Mouse (Mus musculus): Measurements from ENCODE around the gene Mau2. TPM values are rescaled to one million over a fixed set of nuclear protein-coding genes. Genes with fewer than 3 reads are reported as not detected.
"Not testable (repeated sequence)": the region's sequence is repeated elsewhere in the genome, so short reads cannot be mapped to it uniquely, and the experiment has no call there.

Gene Mau2
- polyA plus RNA-seq, 1 experiment from 2014 or later, result 69.4 TPM

DNA sequence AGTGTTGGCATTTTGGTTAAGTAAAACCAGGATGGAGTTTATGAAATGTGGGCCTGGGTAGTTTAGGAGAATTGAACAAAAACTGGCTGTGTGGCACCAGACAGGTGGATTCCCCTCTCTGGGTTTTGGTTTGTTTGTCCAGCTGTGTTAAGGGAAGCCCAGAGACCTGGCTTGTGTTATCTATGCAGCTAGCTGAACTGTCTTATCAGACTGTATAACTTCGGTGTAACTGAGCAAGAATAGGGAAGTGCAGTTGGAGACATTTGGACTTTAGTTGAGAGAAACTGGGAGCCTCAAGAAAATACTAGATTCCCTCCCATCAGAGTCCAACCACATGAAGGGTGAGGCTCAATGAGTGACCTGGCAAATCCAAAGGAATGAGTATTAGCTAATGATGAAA is 31.1 kb upstream of the Mau2 start:
- Histone ChIP-seq H3K4me3 (replicated peaks; ENCODE audit: low read length) (no peak overlapping the region), H3K36me3 (replicated peaks; ENCODE audit: control insufficient read depth, insufficient read depth) (peaks cover 46% of the 10 kb centered on the region), H3K9me3 (ENCODE audit: control insufficient read depth, low read length) (no peaks in the 10 kb centered on the region), H3K4me1 (replicated peaks; ENCODE audit: control insufficient read depth, insufficient read depth, low read length) (no peaks in the 10 kb centered on the region), H3K27ac (no peak overlapping the region), H3K4me2 (replicated peaks) (no peak overlapping the region), H3K9ac (no peak overlapping the region), H3K27me3 (ENCODE audit: control insufficient read depth, insufficient read depth, low read length) (no peaks in the 10 kb centered on the region)
- ATAC-seq (ENCODE audit: low FRiP score), result no peak
- 81% methylated on average over 1 of the region's 1 CpGs for WGBS
- no peak for DNase-seq (ENCODE audit: low spot score)

DNA sequence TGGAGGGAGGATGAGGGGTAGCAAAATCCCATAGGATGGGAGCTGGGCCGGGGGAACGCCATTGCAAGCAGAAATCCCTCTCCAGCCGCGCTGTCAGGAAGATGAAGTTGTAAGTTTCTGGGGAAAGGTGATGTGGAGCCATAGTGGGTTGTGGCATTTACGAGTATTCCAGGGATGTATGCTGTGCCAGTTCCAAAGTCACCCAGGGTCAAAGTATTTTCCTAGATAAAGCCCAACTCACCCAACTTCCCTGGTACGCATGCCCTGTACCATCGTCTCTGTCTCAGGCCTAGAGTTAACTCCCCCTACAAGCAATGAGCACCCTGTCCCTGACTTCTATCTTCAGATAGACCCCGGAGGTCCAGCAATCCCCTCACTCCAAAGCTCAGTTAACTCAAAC is 30.6 kb upstream of the Mau2 start:
- Histone ChIP-seq H3K9me3 (ENCODE audit: control insufficient read depth, low read length) (no peaks in the 10 kb centered on the region), H3K27me3 (ENCODE audit: control insufficient read depth, insufficient read depth, low read length) (no peaks in the 10 kb centered on the region), H3K36me3 (replicated peaks; ENCODE audit: control insufficient read depth, insufficient read depth) (peaks cover 49% of the 10 kb centered on the region), H3K27ac (no peak overlapping the region), H3K4me1 (replicated peaks; ENCODE audit: control insufficient read depth, insufficient read depth, low read length) (no peaks in the 10 kb centered on the region), H3K9ac (no peak overlapping the region), H3K4me3 (replicated peaks; ENCODE audit: low read length) (no peak overlapping the region), H3K4me2 (replicated peaks) (0 out of 2 replicates have a peak overlapping the region, but pooled peaks have one; percentile 10)
- ATAC-seq (ENCODE audit: low FRiP score) (no peak), DNase-seq (ENCODE audit: low spot score) (no peak)
- WGBS, result 72% methylated on average over 8 of the region's 8 CpGs

DNA sequence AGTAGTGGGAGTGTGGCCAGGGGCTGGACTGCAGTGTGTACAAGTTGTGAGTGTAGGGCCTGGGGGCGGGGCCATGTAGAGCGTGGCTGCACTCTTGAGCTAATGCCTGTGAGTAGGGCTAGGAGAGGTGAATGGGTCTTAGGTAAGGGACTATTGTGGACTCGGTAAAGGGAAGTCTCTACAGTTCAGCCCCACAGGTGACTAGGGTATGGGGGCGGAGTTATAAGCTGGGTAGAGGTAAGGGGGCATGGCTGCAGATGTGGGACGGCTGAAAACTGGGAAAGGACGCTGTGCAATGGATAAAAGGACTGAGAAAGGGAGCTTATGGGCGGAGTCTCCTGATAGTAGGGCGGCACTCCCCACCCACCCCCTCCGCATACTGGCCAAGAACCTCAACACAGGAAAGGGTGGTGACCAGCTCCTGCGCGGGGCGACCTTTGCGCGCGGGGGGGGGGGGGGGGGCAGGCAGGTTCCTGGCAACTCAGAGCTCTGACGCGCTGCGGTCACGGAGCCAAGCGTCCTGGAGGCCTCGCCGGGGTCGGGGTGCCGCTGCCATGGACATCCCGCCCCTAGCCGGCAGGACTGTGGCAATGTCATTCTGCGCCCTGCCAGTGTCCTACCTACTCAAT is 30.0 kb upstream of the Mau2 start, which contains the start of gene Tm6sf2:
Gene Tm6sf2, plus strand, starts transcription at position 484 of the 629 bp plus-strand sequence.
- no peak within 1 kb of the TSS for H3K27ac ChIP-seq
- no peak within 1 kb of the TSS for H3K4me3 ChIP-seq (replicated peaks; ENCODE audit: low read length)
- H3K9ac ChIP-seq, result no peak within 1 kb of the TSS
- H3K9me3 ChIP-seq (ENCODE audit: control insufficient read depth, low read length), result no peaks in the 10 kb centered on the region
- 0 out of 2 replicates have a peak within 1 kb of the TSS, but pooled peaks have one; percentile 10 for H3K4me2 ChIP-seq (replicated peaks)
- no peaks in the 10 kb centered on the region for H3K27me3 ChIP-seq (ENCODE audit: control insufficient read depth, insufficient read depth, low read length)
- H3K36me3 ChIP-seq (replicated peaks; ENCODE audit: control insufficient read depth, insufficient read depth), result peaks cover 49% of the 10 kb centered on the region
- ATAC-seq (ENCODE audit: low FRiP score) (peak; percentile 56; the same call in 1 of the 2 replicates), DNase-seq (ENCODE audit: low spot score) (no peak)
- WGBS, result 16% methylated on average over 14 of the region's 27 CpGs
- H3K4me1 ChIP-seq (replicated peaks; ENCODE audit: control insufficient read depth, insufficient read depth, low read length), result no peaks in the 10 kb centered on the region

DNA sequence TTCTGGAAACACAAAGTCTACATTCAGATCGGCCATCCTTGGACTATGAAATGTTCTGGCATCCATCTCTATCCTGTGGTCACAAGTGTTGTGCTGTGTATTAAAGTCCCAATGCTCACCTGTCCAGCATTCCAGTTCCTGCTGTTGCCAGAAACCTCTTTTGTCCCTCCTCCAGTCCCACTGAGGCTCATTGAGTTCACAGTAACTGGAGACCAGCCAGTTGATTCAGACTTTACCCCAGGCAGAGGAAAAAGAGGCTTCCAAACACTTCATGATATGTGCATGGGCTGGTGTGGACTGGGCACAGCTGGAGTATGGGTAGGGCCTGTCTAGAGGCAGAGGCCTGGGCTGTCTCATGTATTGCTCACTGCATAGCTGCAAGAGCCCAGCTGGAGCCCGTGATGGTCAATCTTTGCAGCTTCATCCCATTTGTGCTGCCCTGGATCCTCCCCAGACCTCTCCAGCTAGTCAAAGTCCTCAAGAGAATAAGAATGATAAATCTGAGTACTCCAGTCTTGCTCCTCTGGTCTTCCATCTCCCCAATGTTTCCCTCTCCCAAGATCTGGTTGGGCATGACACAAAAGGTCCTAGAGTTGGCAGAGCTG is 29.4 kb upstream of the Mau2 start:
- DNase-seq (ENCODE audit: low spot score), result no peak
- Histone ChIP-seq H3K4me2 (replicated peaks) (no peak overlapping the region), H3K4me1 (replicated peaks; ENCODE audit: control insufficient read depth, insufficient read depth, low read length) (no peaks in the 10 kb centered on the region), H3K36me3 (replicated peaks; ENCODE audit: control insufficient read depth, insufficient read depth) (peaks cover 54% of the 10 kb centered on the region), H3K27me3 (ENCODE audit: control insufficient read depth, insufficient read depth, low read length) (no peaks in the 10 kb centered on the region), H3K9me3 (ENCODE audit: control insufficient read depth, low read length) (no peaks in the 10 kb centered on the region), H3K27ac (no peak overlapping the region), H3K4me3 (replicated peaks; ENCODE audit: low read length) (no peak overlapping the region), H3K9ac (no peak overlapping the region)
- no peak for ATAC-seq (ENCODE audit: low FRiP score)
- WGBS, result 93% methylated on average over 2 of the region's 2 CpGs

DNA sequence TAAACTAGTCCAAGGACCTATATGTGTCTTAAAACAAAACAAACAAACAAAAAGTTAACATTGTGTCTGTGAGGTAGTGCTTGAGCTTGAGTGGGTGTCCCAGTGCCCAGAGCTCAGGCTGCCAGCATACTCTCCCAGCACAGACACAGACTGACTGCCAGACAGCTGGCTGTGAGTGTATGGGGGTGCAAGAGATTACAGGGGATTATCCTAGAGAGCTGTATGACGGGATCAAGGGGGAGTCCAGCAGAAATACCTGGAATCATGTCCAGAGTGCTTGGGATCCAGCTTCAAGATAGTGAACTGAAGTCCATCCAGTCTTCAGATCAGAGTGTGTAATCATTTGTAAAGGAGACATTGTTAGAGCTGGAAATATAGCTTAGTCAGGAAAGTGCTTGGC is 15.2 kb upstream of the Mau2 start:
- no peak overlapping the region for H3K4me3 ChIP-seq (replicated peaks; ENCODE audit: low read length)
- DNase-seq (ENCODE audit: low spot score) (no peak), ATAC-seq (ENCODE audit: low FRiP score) (no peak)
- H3K4me1 ChIP-seq (replicated peaks; ENCODE audit: control insufficient read depth, insufficient read depth, low read length), result no peaks in the 10 kb centered on the region
- no peaks in the 10 kb centered on the region for H3K9me3 ChIP-seq (ENCODE audit: control insufficient read depth, low read length)
- H3K27me3 ChIP-seq (ENCODE audit: control insufficient read depth, insufficient read depth, low read length), result no peaks in the 10 kb centered on the region
- H3K36me3 ChIP-seq (replicated peaks; ENCODE audit: control insufficient read depth, insufficient read depth), result peaks cover 91% of the 10 kb centered on the region
- 74% methylated on average over 1 of the region's 1 CpGs for WGBS
- no peak overlapping the region for H3K9ac ChIP-seq
- H3K27ac ChIP-seq, result no peak overlapping the region
- no peak overlapping the region for H3K4me2 ChIP-seq (replicated peaks)

DNA sequence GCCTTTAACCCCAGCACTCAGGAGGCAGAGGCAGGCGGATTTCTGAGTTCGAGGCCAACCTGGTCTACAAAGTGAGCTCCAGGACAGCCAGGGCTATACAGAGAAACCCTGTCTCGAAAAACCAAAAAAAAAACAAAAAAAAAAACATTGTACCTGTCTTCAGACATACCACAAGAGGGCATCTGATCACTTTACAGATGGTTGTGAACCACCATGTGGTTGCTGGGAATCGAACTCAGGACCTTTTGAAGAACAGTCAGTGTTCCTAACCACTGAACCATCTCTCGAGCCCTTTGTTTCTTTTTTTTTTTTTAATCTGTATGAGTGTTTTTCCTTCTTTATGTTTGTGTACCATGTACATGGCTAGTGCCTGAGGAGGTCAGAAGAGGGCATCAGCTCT is 7.9 kb upstream of the Mau2 start:
- H3K4me3 ChIP-seq (replicated peaks; ENCODE audit: low read length); H3K27me3 ChIP-seq (ENCODE audit: control insufficient read depth, insufficient read depth, low read length); H3K27ac ChIP-seq; H3K9ac ChIP-seq; H3K9me3 ChIP-seq (ENCODE audit: control insufficient read depth, low read length); DNase-seq (ENCODE audit: low spot score); ATAC-seq (ENCODE audit: low FRiP score); H3K4me2 ChIP-seq (replicated peaks); H3K4me1 ChIP-seq (replicated peaks; ENCODE audit: control insufficient read depth, insufficient read depth, low read length): not testable (repeated sequence)
- peaks cover 63% of the 10 kb centered on the region for H3K36me3 ChIP-seq (replicated peaks; ENCODE audit: control insufficient read depth, insufficient read depth)
- 95% methylated on average over 5 of the region's 5 CpGs for WGBS

DNA sequence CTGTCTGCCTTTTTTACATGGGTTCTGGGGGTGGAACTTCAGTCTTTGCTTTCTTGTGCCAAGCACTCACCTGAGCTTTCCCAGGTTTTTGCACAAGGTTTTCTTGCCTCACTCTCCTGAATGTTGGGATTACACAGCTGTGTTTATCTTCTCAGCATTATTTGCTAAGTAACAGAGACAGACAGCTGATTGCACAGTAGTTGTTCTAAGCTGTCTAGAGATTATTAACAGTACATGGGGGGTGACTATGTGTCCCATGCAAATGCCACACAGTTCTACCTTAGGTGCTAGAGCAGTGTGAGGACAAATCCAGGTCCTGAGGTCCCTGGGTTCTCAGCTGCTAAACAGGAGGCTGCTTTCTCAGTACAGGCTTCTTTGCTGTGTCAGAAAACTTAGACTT is 7.1 kb upstream of the Mau2 start:
- Histone ChIP-seq H3K9ac (no peak overlapping the region), H3K4me3 (replicated peaks; ENCODE audit: low read length) (no peak overlapping the region), H3K36me3 (replicated peaks; ENCODE audit: control insufficient read depth, insufficient read depth) (peaks cover 56% of the 10 kb centered on the region), H3K4me1 (replicated peaks; ENCODE audit: control insufficient read depth, insufficient read depth, low read length) (no peaks in the 10 kb centered on the region), H3K27me3 (ENCODE audit: control insufficient read depth, insufficient read depth, low read length) (no peaks in the 10 kb centered on the region), H3K9me3 (ENCODE audit: control insufficient read depth, low read length) (no peaks in the 10 kb centered on the region), H3K27ac (no peak overlapping the region), H3K4me2 (replicated peaks) (no peak overlapping the region)
- DNase-seq (ENCODE audit: low spot score), result no peak
- ATAC-seq (ENCODE audit: low FRiP score), result no peak

DNA sequence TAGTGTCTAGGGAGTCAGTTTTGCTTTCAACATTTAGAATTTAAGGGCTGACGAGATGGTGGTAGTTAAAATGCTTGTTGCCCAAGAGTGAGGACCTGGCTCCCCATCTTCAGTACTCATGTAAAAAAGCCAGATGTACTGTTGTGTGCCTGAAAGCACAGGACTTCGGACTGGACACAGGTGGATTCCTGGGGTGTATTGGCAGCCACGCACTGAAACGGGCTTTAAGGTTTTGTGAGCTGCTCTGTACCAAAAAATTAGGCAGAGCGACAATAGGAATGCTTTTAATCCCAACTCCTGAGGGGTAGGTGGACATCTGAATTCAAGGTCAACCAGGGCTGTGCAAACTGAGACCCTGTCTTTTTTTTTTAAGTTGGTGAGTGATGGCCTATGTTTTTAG is 1.5 kb upstream of the Mau2 start:
- Histone ChIP-seq H3K9me3 (ENCODE audit: control insufficient read depth, low read length) (no peaks in the 10 kb centered on the region), H3K4me3 (replicated peaks; ENCODE audit: low read length) (peak overlapping the region; percentile 99), H3K27me3 (ENCODE audit: control insufficient read depth, insufficient read depth, low read length) (no peaks in the 10 kb centered on the region), H3K9ac (peak overlapping the region; percentile 98), H3K36me3 (replicated peaks; ENCODE audit: control insufficient read depth, insufficient read depth) (peaks cover 7% of the 10 kb centered on the region), H3K4me1 (replicated peaks; ENCODE audit: control insufficient read depth, insufficient read depth, low read length) (peaks cover 29% of the 10 kb centered on the region), H3K27ac (no peak overlapping the region), H3K4me2 (replicated peaks) (peak overlapping the region; percentile 96)
- DNase-seq (ENCODE audit: low spot score), result no peak
- 90% methylated on average over 5 of the region's 5 CpGs for WGBS
- no peak for ATAC-seq (ENCODE audit: low FRiP score)

DNA sequence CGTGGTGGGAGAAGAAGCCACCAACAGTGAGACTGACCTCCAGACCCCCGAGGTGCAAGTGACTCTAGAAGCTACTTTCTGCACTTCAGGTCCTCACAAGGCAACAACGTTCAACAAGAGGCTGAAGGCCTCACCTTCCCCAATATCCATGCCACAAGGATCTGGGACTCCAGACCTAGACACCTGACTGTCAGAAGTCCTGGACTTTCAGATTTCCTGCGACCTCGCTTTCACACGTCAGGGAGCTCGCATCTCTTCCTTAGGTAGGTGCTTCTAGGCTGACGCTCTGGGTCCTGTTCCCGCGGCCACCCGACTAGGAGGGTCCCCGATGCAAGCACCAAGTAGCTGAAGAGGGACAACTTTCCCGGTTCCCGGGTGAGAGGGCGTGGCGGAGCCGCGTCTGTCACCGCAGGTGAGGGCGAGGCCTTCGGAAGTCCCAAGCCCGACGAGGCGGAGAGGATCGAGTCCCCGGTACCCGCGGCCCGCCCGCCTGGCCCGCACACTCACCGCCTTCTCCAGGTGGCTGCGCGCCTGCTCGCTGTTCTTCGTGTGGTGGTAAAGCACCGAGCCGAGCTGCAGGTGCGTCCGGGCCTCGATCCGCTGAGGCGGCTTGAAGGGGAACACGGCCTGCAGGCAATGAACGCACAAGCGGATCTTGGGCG is 518 bp downstream of the Mau2 start:
- H3K27me3 ChIP-seq (ENCODE audit: control insufficient read depth, insufficient read depth, low read length), result no peaks in the 10 kb centered on the region
- H3K4me1 ChIP-seq (replicated peaks; ENCODE audit: control insufficient read depth, insufficient read depth, low read length), result peaks cover 29% of the 10 kb centered on the region
- peak overlapping the region; percentile 96 for H3K4me2 ChIP-seq (replicated peaks)
- H3K27ac ChIP-seq, result peak overlapping the region; percentile 88
- peaks cover 9% of the 10 kb centered on the region; the same call in 1 of the 2 replicates for H3K36me3 ChIP-seq (replicated peaks; ENCODE audit: control insufficient read depth, insufficient read depth)
- DNase-seq (ENCODE audit: low spot score) (no peak), ATAC-seq (ENCODE audit: low FRiP score) (no peak; the same call in none of the 2 replicates)
- H3K9me3 ChIP-seq (ENCODE audit: control insufficient read depth, low read length), result no peaks in the 10 kb centered on the region
- H3K4me3 ChIP-seq (replicated peaks; ENCODE audit: low read length), result peak overlapping the region; percentile 99
- WGBS, result 1% methylated on average over 47 of the region's 47 CpGs
- H3K9ac ChIP-seq, result peak overlapping the region; percentile 98
